Mouse (Mus musculus) layer of hippocampus, adult 11-12 months (tissue): ENCODE results near the gene Dgcr2.

ENCODE experiments used
- DNase-seq: peaks from one replicate; pipeline ENCODE4 v3.0.0; 2022; ENCODE audit warnings: low spot score

The Dgcr2 gene

DNA sequence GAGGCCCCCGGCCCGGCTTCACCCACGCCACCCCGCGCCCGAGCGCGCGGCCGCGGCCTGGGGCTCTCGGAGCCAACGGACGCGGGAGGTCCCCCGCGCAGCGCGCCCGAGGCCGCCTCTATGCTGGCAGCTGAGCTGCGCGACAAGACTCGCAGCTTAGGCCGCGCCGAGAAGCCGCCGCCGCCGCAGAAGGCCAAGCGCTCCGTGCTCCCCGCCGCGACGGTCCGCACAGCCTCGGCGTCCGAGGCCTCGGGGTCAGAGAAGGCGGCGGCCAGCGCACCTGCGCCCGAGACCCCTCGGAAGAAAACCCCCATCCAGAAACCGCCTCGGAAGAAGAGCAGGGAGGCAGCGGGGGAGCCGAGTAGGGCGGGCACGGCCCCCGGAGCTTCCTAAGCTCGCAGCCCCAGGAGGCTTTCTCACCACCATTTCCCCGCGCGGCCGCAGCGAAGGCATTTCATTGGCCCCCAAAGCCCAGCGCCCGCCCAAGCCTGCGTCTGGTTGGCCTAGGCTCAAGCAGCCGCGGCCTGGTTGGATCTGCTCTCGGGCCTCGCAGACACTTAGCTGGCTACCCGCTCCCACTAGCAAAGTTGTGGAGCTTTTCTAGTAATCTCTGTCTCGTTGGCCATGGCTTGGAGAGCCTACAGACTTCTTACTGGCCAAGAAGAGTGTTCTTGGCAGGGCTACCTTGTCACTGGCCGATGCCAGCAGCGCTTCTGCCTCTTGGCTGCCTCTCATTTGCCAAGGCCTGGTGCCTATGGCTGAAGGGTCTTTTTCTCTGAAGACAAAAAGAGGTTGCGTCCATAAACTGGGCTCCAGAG is 91.0 kb downstream of the Dgcr2 start:
- peak; percentile 87 for DNase-seq

DNA sequence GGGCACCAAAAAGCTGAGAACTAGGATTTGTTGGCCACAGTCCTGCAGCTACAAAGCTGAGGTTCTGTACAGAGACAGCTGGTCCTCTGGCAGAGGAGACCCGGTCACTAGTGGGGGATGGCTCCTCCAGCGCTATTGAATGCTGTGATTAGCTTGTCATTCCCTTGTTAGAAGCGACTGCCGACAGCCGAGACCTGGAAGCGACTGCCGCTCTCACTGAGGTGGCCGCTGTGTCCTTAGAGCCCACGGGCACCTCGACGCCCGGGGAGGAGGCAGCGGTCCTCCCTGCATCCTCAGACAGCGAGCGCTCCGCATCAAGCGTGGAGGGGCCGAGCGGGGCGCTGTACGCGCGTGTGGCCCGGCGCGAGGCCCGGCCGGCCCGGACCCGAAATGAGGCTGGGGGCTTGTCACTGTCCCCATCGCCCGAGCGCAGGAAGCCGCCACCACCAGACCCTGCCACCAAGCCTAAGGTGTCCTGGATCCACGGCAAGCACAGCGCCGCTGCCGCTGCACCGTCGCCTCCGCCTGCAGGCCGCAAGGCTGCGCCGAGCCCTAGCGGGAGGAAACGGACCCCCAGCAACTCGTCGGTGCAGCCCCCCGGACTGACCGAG is 91.7 kb downstream of the Dgcr2 start:
- DNase-seq = no peak

DNA sequence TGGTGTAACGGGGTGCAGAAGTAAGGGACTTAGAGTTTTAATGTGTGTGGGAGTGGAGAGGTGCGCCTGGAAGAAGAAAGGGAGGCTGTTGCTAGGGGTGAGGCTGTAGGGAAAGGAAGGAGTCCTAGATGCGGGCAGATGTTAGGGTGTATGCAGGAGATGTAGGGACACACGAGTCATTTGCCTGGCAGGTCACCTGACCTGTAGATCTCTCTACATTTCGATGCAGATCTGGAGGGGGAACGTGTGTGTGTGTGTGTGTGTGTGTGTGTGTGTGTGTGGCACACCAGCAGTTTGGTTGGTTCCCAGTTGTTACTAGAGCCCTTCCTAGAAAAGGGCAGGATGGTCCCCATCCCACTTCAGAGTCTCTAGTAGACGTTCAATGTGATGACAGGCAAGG is 93.4 kb downstream of the Dgcr2 start:
- DNase-seq = no peak

DNA sequence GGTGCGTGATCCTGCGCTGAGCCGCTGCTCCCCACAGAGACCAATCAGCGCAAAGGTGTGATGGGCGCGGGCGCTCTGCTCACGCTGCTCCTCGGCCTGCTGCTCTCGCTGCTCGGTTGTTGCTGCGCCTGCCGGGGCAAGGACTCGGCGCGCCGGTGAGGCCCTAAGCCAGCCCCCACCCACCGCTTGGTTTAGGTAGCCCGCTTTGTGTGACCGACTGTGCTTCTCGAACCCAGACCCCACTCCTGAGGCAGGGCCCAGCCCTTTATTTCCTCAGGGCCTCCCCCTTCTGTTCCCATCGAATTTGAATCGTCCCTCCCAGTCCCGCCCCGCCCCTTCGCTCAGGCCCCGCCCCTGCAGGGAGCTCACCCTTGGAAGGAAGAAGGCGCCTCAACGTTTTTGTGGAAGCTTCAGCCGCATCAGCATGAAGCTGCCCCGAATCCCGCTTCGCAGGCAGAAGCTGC is 93.9 kb downstream of the Dgcr2 start:
- no peak for DNase-seq

DNA sequence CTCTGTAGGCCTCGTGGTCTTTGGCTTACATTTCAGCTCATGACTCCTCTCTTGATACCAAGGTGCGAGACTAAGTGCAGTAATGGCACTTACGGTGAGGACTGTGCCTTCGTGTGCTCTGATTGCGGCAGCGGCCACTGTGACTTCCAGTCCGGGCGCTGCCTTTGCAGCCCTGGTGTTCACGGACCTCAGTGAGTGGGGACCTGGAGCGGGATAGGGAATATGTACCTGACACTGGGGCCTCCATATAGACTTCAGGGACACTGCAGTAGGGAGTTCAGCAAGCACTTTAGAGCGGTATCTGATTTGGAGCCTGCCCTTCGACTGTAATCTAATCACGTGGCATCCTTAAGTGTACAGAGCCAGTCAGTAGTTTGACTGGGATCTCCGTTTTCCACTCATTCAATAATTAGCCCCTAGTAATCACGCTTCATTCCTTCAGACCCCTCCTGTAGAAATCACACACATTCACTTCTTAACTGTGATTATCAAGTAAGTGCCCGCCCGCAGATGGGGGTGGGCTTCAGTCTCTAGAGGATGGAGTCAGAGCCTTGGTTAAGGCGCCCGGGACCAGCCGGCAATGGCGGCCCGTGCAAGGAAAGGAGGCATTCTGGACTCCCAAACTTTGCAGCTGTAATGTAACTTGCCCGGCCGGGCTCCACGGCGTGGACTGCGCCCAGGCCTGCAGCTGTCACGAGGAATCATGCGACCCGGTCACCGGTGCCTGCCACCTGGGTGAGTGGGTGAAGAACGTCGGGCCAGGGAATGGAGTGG is 94.5 kb downstream of the Dgcr2 start:
- DNase-seq = no peak

DNA sequence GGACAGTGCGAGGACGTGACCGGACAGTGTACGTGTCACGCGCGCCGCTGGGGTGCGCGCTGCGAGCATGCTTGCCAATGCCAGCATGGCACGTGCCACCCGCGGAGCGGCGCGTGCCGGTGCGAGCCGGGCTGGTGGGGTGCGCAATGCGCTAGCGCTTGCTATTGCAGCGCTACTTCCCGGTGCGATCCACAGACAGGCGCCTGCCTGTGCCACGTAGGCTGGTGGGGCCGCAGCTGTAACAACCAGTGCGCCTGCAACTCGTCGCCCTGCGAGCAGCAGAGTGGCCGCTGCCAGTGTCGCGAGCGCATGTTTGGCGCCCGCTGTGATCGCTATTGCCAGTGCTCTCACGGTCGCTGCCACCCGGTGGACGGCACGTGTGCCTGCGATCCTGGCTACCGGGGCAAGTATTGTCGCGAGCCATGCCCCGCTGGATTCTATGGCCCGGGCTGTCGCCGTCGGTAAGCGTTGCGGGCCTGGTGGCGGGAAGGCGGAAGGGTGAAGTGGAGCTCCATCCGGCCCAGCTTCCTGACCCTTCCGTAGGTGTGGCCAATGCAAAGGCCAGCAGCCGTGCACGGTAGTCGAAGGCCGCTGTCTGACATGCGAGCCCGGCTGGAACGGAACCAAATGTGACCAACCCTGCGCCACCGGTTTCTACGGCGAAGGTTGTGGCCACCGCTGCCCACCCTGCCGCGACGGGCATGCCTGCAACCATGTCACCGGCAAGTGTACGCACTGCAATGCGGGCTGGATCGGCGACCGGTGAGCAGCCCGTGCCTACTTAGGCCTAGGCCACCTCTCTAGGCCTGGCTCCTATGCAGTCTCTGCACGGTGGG is 95.3 kb downstream of the Dgcr2 start:
- DNase-seq = no peak

DNA sequence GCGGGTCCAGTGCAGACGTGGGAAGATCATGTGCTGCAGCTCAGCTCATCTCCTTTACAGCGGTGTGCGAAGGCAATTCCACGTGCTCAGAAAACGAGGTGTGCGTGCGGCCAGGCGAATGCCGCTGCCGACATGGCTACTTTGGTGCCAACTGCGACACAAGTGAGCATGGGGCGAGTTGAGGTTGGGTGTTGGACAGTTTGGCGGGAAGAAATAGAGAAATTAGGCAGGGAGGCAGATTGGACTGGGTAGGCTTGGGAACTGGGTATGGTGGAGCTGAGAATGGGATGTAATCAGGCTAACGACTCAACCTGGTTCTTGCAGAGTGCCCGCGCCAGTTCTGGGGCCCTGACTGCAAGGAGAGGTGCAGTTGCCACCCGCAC is 95.9 kb downstream of the Dgcr2 start:
- no peak for DNase-seq

DNA sequence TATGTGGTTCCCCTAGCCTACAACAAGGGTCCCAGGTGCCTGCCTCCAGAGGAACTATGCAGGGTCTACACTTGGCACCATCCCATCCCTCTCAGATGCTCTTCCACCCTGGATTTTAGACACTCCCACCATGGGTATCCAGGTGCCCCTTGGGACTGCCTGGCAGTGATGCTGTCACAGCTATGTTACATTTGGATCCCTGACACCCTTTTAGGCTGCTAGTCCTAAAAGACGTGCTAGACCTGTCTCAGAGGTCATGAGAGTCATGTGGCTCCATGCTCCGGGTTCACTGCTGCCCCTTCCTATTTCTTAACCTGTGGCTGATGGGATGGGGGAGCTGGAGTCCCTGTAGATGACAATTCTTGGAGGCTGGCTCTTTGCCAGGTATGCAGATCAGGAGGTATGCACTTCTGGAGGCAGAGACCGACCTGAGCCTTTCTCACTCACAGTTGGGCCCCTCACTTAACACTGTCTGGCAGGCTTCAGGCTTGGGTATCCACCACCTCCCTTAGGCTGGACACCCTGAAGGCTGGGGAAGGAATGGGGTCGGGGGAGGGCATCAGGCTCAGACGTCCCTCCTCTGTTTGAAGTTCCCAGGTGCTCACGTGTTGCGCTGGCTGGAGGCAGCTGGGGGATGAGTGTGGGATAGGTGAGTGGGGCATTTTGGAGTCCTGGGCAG is 96.4 kb downstream of the Dgcr2 start:
- DNase-seq = no peak

DNA sequence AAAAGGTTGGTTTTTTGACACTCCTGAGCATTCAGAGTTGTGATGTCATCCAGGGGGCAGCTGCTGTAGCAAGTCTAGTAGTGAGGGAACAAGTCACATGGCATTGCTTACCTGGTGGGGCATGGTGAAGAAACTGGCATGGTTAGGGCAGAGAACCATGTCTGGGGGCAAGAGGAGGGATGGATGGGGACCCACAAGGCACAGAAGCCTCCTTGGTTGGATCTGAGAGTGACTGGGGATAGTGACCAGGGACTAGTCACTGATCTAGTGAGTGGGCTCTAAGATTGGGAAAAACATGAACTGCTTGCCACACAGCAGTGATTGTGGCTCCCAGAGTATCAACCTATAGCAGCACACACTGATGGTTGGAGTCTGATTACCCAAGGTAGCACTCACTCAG is 98.8 kb downstream of the Dgcr2 start:
- DNase-seq = no peak

DNA sequence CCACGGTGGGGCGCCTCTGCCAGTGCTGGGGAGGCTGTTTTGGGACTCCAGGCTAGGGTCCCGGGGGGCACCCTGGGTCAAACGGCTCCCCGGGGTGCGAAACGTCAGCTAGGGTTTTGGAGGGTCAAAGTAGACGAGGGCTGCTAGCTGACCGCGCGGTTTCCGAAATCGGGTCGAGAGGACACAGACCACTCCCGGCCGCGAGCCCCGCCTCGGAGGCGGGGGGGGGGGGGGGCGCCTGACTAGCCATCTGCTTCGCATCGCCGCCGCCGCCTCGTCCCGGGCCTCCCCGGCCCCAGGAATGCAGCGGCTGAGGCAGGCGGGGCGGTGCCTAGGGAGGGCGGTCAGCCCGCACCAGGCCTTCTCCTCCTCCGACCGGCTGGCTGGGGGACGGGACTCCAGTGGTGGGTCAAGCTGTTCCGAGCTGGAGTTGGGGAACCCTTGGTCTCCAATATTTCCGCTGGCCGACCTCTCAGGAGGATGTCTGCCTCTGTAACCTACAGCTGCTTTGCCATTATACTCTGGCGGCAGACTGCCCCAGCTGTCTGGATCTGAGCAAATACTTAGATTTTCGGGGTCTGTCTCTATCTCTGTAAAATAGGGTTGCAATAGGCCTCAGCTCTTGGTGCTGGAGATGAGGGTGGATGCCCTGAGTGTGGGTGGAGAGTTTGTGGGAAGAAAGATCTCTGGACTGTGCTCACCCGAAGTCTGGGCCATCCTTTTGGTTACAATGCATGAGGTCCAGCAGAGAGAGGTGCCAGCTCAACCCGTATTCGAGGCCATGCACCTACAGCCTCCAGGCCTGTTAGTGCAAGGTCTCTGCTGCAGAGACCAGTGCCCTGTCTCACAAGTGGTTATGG is 99.8 kb downstream of the Dgcr2 start:
- DNase-seq = no peak

DNA sequence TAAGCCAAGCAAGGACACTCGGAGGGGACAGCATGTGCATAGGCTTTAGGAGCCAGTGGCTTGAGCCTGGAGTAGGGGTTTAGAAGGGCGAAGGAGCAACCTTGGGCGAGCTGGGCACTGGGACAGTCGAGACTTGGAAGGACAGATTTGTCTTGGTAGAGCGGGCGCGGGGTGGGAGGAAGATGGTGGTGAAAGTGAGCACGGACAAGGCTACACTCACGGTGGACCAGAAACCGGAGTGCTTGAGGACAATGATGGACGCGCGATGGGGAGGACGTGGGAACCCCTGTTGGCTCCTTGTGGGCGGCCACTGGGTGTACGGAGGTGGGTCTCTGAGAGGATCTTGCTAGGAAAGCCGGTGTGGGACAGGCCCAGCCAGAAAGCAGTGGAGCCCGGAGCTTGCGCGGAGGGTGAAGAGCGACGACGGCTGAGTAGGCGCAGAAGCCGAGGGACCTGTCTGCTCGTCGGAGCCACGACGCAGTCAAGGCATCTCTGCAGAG is 100.5 kb downstream of the Dgcr2 start:
- no peak for DNase-seq

DNA sequence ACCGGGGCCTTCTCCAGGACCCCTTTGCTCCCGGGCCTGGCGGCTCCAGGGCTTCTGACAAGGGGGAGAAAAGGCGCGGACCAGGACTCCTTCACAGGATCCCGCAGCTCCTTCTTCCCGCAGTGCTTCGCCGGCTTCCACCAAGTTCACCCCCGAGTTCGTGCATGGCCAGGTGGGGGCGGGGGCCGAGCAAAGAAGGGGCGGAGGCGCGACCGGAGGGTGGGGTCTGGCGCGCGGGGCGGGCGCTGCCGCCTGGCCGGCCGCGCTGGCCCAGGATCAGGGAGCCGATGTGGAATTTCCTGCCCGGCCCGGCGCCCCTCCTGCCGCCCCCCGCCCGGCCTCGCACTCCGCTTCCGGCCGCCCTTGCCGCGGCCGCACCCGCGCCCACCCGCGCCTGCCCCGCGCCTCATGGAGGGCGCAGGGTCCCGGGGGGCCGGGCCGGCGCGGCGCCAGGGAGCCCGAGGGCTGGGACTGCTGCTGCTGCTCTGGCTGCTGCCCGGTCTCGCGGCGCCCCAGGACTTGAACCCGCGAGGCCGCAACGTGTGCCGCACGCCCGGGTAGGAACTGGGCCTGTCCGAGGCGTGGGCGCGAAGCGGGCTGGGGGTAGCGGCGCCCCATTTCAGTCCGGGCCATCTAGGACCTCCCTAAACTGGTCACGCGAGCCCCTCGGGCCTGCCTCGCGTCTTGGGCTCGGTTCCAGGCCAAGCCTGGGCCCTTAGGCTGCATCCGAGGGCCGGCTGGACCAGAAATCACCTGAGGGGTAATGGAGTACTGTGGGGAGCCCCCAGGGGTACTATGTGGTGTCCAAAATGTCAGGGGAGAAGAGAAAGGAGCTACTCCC is 101.2 kb downstream of the Dgcr2 start, which contains the start of gene Scarf2:
Gene Scarf2 (plus strand): TSS at position 312 of the 841 bp plus-strand sequence.
- DNase-seq = no peak

DNA sequence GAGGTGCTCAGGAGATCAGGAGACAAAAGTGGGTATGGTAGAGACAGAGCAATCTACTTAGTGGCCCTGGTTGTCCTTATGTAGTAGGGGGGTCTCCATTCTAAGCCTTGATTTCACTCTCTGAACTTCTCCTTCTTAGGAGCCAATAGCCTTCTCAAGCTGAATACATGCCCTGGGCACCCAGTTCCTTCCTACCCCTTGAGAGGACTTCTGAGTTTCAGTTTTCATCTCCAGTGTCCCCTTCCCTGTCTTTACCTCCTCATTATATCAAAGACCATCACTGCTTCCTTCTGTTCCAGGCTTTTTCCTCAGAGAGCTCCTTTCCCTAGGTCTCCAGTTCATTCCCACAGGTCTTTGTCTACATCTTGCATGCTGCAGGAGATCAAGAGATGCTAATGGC is 101.8 kb downstream of the Dgcr2 start:
- DNase-seq = no peak

DNA sequence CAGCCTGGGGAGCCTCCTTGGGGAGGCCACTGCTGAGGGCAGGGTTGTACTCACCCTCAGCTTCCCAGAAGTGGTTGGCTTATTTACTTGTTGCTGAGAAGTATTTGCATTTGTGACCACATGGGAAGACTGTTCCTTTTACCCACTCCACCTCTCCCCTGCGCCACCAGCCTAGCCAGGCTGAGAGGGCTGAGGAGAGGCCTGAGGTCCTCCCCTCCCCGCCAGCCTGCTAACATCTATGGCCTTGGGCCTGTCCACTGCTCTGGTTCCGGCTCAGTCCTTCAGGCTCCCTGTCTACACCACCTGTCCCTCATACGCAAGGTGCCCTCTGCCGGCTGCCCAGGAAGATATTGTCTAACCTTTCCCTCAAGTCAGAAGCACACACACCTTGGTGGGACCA is 102.7 kb downstream of the Dgcr2 start:
- no peak for DNase-seq

DNA sequence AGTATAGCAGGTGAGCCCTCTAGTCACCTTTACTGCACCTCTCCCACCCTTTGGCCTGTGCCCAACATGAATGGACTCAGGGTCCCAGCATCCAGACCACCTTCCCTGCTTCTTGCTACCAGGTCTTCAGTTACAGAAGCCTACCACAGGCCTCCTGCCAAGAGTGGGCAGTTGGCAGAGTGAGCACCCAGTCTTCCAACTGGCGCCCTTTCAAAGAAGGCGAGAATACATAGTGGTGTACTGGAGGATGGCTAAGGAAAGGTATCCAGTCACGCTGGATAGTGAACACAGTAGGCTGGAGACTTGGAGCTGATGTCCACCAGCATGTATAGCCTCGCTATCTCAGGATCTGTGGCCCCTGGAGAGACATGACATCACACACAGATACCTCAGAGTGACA is 104.3 kb downstream of the Dgcr2 start:
- DNase-seq = no peak

DNA sequence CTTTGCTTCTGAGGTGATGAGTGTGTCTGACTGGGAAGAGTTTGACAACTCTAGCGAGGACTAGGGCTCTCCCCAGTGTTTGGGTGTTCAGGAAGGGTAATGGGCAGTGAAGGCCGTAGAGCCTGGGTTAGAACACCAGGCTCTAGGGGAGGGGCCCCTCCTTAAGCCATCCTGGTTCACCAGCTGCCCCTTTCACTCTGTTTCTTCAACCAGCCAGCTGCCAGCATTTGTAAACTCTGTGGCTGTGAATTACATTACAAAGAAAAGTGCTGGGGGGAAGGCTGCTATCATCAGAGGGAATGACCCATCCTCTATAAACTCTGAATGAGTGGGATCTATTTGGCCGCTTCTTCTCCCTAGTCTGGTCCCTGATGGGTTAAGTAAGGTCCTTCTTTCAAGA is 105.6 kb downstream of the Dgcr2 start:
- DNase-seq = no peak
